Mouse (Mus musculus): ENCODE results near the gene B430306N03Rik.
"Not testable (repeated sequence)": the region's sequence is repeated elsewhere in the genome, so short reads cannot be mapped to it uniquely, and the experiment has no call there.

Gene B430306N03Rik
- long read RNA-seq, experiment 1, result 0 reads
- long read RNA-seq, experiment 2, result 0 reads

- intact Hi-C loops (cut with DNase I), result not testable (repeated sequence)
Measured at GRCm38 (mm10) chr17:48315905-48316579, at the start of gene B430306N03Rik. TSS of gene B430306N03Rik (plus strand) at chr17:48316141.

GRCm38 (mm10) chr17:48266610-48267304, 49.2 kb upstream of the B430306N03Rik start:
- intact Hi-C loops (cut with DNase I), result no loop called here

GRCm38 (mm10) chr17:48267591-48267990, 48.4 kb upstream of the B430306N03Rik start:
- intact Hi-C loops (cut with DNase I), result no loop called here

- intact Hi-C loops (cut with DNase I), result no loop called here
Measured at GRCm38 (mm10) chr17:48268276-48268675, 47.7 kb upstream of the B430306N03Rik start.

- intact Hi-C loops (cut with DNase I), result no loop called here
Measured at GRCm38 (mm10) chr17:48269833-48270232, 46.1 kb upstream of the B430306N03Rik start.

GRCm38 (mm10) chr17:48272158-48272557, 43.8 kb upstream of the B430306N03Rik start:
- intact Hi-C loops (cut with DNase I), result no loop called here

GRCm38 (mm10) chr17:48272598-48272997, 43.3 kb upstream of the B430306N03Rik start:
- intact Hi-C loops (cut with DNase I), result no loop called here

- intact Hi-C loops (cut with DNase I), result no loop called here
Measured at GRCm38 (mm10) chr17:48274098-48274497, 41.8 kb upstream of the B430306N03Rik start.

GRCm38 (mm10) chr17:48274885-48275284, 41.1 kb upstream of the B430306N03Rik start:
- intact Hi-C loops (cut with DNase I), result loop anchor here (1.0 kb wide), 1 partner anchor 62 kb away; no protein-coding TSS in a partner anchor

- intact Hi-C loops (cut with DNase I), result loop anchor here (1.0 kb wide), 1 partner anchor 62 kb away; no protein-coding TSS in a partner anchor
Measured at GRCm38 (mm10) chr17:48275736-48276135, 40.2 kb upstream of the B430306N03Rik start.

- intact Hi-C loops (cut with DNase I), result no loop called here
Measured at GRCm38 (mm10) chr17:48278381-48278780, 37.6 kb upstream of the B430306N03Rik start.

- intact Hi-C loops (cut with DNase I), result no loop called here
Measured at GRCm38 (mm10) chr17:48279002-48279401, 36.9 kb upstream of the B430306N03Rik start.

GRCm38 (mm10) chr17:48280943-48281738, 34.8 kb upstream of the B430306N03Rik start:
- intact Hi-C loops (cut with DNase I), result no loop called here

- intact Hi-C loops (cut with DNase I), result no loop called here
Measured at GRCm38 (mm10) chr17:48281739-48282085, 34.2 kb upstream of the B430306N03Rik start.

- intact Hi-C loops (cut with DNase I), result no loop called here
Measured at GRCm38 (mm10) chr17:48286765-48287164, 29.2 kb upstream of the B430306N03Rik start.

GRCm38 (mm10) chr17:48287276-48287675, 28.7 kb upstream of the B430306N03Rik start:
- intact Hi-C loops (cut with DNase I), result no loop called here

GRCm38 (mm10) chr17:48293500-48294194, 22.3 kb upstream of the B430306N03Rik start:
- intact Hi-C loops (cut with DNase I), result no loop called here

GRCm38 (mm10) chr17:48299203-48299602, 16.7 kb upstream of the B430306N03Rik start, which contains the start of gene Treml2:
TSS of gene Treml2 (plus strand) at chr17:48299498.
- intact Hi-C loops (cut with DNase I), result no loop called here

- intact Hi-C loops (cut with DNase I), result no loop called here
Measured at GRCm38 (mm10) chr17:48299756-48300155, 16.2 kb upstream of the B430306N03Rik start.

GRCm38 (mm10) chr17:48300199-48300598, 15.7 kb upstream of the B430306N03Rik start:
- intact Hi-C loops (cut with DNase I), result no loop called here

GRCm38 (mm10) chr17:48300861-48301260, 15.1 kb upstream of the B430306N03Rik start:
- intact Hi-C loops (cut with DNase I), result no loop called here

All from adrenal gland (tissue).